Mouse (Mus musculus) limb, embryonic 13.5 days (tissue): ENCODE results near the gene BC016579. TPM values are rescaled to one million over a fixed set of nuclear protein-coding genes. Genes with fewer than 3 reads are reported as not detected.

Experiments
- ATAC-seq: fragments of 200-750 bp; cut with Nextera tagmentation; 2 replicates; pipeline ENCODE4 v1.8.0; 2017; ENCODE audit warnings: low read depth, moderate number of reproducible peaks, moderate TSS enrichment; ENCODE audit not compliant: low FRiP score
- H3K27ac ChIP-seq: fragments of 300-500 bp; sonication (generic); 2 replicates; pipeline ENCODE4 v1.5.1; 2015; ENCODE audit warnings: inconsistent platforms, mild to moderate bottlenecking, moderate library complexity
- H3K27me3 ChIP-seq: fragments of 300-500 bp; sonication (generic); 2 replicates; pipeline ENCODE4 v1.6.1; 2015; ENCODE audit warnings: mild to moderate bottlenecking, inconsistent platforms
- H3K36me3 ChIP-seq: fragments of 300-500 bp; sonication (generic); 2 replicates; pipeline ENCODE4 v1.6.1; 2015; ENCODE audit warnings: inconsistent platforms, mild to moderate bottlenecking, moderate library complexity
- H3K4me1 ChIP-seq: fragments of 300-500 bp; sonication (generic); 2 replicates; pipeline ENCODE4 v1.6.1; 2015; ENCODE audit warnings: inconsistent platforms
- H3K4me2 ChIP-seq: fragments of 300-500 bp; sonication (generic); replicated peaks from 2 replicates; pipeline ENCODE4 v1.6.1; 2015; ENCODE audit warnings: inconsistent platforms, mild to moderate bottlenecking, moderate library complexity
- H3K4me3 ChIP-seq: fragments of 300-500 bp; sonication (generic); 2 replicates; pipeline ENCODE4 v1.5.1; 2015; ENCODE audit warnings: moderate library complexity, mild to moderate bottlenecking, inconsistent platforms
- H3K9ac ChIP-seq: fragments of 300-500 bp; sonication (generic); 2 replicates; pipeline ENCODE4 v1.6.1; 2015; ENCODE audit warnings: mild to moderate bottlenecking, inconsistent platforms
- H3K9me3 ChIP-seq: fragments of 300-500 bp; sonication (generic); 2 replicates; pipeline ENCODE4 v1.6.1; 2016; ENCODE audit warnings: inconsistent platforms
- WGBS: fragments of 180-500 bp; shearing (Covaris S2); methylation state at CpG from one replicate; pipeline ENCODE4 v1.1.7; 2015; 5-methylcytosine and 5-hydroxymethylcytosine counted together
- polyA plus RNA-seq: library from polyadenylated mRNA; unstranded; fragments of >200 nt; fragmentation: Nextera tagmentation; extraction: Ambion mirVana; gene quantifications from 2 replicates; pipeline ENCODE4 v1.2.1, GENCODE M21; 2015

The BC016579 gene
- polyA plus RNA-seq = 0.10 and 0.11 TPM in 2 replicates

DNA sequence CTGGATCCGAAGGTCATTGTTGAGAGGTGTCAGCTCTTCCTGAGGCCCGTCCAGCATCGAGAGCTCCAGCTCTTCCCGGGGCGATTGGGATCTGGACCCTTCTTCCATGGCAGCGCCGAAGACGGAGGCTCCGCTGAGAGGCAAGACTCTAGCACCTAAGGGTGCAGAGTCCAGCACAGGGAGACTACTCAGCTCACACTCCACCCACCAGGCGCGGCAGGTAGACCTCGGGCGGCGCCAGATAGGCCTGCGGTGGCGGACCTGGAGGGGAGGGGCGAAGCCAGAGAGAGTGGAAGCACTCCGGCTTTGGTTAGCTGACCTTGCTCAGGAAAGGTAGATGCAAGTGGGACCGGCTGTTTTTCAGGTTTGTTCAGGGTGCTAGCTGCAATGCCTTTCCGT, at the start of gene BC016579:
Gene BC016579 (minus strand): TSS at position 135 of the 399 bp plus-strand sequence.
- peak within 1 kb of the TSS; percentile 39; the same call in 1 of the 2 replicates for H3K9ac ChIP-seq
- WGBS = 6% methylated on average over 20 of the region's 20 CpGs
- H3K4me3 ChIP-seq = peak within 1 kb of the TSS; percentile 38
- H3K9me3 ChIP-seq = no peaks in the 10 kb centered on the region
- peak within 1 kb of the TSS; percentile 76 for H3K4me2 ChIP-seq
- no peaks in the 10 kb centered on the region for H3K36me3 ChIP-seq
- ATAC-seq = no peak
- H3K27ac ChIP-seq = no peak within 1 kb of the TSS
- H3K4me1 ChIP-seq = peaks cover 11% of the 10 kb centered on the region; the same call in 1 of the 2 replicates
- H3K27me3 ChIP-seq = peaks cover 31% of the 10 kb centered on the region

DNA sequence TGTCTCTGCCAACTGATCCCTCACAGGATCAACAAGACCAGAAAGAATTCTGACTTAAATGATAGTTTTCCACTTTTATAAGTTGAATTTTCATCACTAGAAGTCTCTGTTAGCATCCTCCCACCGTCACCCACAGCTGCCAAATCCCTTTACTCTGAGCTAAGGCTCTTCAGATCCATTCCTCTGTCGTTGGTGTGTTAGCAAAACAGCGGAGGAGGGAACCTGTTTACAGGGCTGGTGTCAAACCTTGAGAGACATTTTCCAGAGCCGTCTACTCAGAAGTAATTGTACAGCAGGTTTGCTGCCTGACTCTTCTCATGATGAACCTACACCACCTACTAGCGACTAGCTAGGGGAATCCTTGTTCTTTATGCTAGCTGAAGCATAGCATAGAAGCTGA, 45.4 kb upstream of the BC016579 start:
- no peak overlapping the region for H3K4me3 ChIP-seq
- no peaks in the 10 kb centered on the region for H3K27me3 ChIP-seq
- no peak for ATAC-seq
- no peaks in the 10 kb centered on the region for H3K36me3 ChIP-seq
- no peaks in the 10 kb centered on the region for H3K4me1 ChIP-seq
- H3K9me3 ChIP-seq = no peaks in the 10 kb centered on the region
- 52% methylated on average over 5 of the region's 5 CpGs for WGBS
- H3K27ac ChIP-seq = no peak overlapping the region
- no peak overlapping the region for H3K9ac ChIP-seq
- H3K4me2 ChIP-seq = no peak overlapping the region

DNA sequence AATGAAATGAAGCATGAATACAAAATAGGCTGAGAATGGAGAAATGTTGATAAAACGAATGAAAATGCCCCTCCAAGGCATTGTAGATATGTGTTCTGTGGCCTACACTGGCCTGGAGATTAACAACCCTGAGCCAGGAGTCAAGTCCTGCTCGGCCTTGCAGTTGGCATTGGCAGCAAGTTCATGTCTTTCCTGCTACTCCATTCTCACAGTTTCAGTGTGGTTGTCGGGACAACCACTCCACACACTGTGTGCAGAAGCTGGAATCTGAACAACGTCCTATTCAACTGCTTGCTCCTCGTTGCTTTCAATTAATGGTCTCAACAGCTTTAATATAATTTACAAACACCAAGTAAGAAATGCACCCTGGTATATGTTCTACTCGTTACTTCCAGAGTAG, 44.1 kb upstream of the BC016579 start:
- Histone ChIP-seq H3K9me3 (no peaks in the 10 kb centered on the region), H3K4me3 (no peak overlapping the region), H3K27ac (no peak overlapping the region), H3K4me1 (no peaks in the 10 kb centered on the region), H3K27me3 (no peaks in the 10 kb centered on the region), H3K4me2 (no peak overlapping the region), H3K36me3 (no peaks in the 10 kb centered on the region), H3K9ac (no peak overlapping the region)
- 75% methylated on average over 6 of the region's 6 CpGs for WGBS
- ATAC-seq = no peak

DNA sequence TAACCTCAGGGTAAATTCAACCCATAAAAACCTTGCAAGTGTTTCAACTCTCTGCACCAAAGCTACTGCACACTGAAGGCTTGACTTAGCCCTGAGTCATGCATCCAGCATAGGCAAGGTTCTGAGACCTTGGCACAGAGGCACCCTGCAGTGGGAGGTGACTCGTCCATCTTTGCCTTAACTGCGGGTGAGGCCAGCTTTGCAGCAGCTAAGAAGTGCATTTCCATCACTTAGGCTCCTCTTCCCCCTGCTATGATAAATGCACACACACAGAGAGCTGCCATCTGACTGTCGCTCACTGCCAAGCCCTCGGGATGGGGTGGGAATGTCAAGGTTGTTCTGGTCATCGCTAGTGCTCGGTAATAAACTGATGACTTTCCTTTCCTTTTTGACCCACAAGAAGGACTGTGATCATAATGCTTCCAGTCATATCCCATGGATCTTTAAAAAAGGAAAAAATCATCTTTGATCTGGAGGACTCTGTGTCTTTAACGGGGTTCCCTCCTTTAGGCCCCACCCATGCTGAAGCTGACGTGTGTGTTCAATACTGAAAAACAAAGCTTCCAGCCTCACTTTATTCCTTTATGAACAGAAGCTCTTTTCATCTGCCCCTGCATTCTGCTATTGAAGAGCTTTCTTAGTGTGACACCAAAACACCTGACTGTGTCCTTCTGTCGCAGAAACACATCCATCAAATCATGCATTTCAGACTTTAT, 41.7 kb upstream of the BC016579 start:
- ATAC-seq = no peak
- Histone ChIP-seq H3K9ac (no peak overlapping the region), H3K4me3 (no peak overlapping the region), H3K27me3 (no peaks in the 10 kb centered on the region), H3K9me3 (no peaks in the 10 kb centered on the region), H3K4me1 (no peaks in the 10 kb centered on the region), H3K4me2 (no peak overlapping the region), H3K36me3 (no peaks in the 10 kb centered on the region), H3K27ac (no peak overlapping the region)
- WGBS = 86% methylated on average over 9 of the region's 9 CpGs

DNA sequence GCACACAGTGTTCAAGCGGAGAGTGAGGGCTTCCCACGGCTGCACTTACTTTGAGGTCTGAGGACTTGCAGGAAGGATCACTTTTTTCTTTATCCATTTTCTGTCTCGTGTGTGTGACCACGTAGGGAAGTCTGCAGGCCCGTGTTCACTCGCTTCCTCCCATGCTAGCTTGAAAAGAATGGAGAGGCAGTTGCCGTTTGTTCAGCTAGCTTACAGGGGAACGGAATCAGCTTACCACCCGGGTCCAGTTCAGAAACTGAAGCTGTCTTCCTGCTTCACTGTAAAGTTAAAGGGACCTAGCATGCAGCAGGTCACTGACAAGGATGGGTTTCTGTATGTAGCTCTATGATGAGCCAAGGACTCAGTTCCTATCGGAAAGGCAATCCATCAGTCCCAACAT, 39.7 kb upstream of the BC016579 start, which contains the start of gene Tmprss7:
Gene Tmprss7 (minus strand): TSS at position 101 of the 400 bp plus-strand sequence.
- no peak for ATAC-seq
- Histone ChIP-seq H3K9me3 (no peaks in the 10 kb centered on the region), H3K9ac (no peak within 1 kb of the TSS), H3K4me2 (no peak within 1 kb of the TSS), H3K4me3 (no peak within 1 kb of the TSS), H3K4me1 (no peaks in the 10 kb centered on the region), H3K36me3 (no peaks in the 10 kb centered on the region), H3K27me3 (no peaks in the 10 kb centered on the region), H3K27ac (no peak within 1 kb of the TSS)
- 77% methylated on average over 10 of the region's 10 CpGs for WGBS

DNA sequence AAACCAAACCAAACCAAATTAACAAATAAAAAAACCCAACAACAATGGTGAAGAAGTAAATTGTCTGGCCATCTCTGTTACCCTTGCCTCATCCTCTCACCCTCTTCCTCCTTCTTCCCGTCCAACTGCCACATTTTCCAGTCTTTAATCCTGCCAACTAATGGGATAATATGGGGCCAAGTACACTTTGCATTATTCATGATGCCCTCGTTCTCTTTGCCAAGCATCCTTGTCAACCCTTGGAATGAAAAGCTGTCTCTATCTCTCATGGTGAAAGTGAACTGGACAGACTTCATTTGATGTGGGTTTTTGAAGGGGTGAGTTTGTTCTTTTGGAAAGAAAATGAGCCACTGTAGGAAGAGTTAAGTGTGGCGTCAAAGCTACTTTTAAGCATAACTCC, 39.0 kb upstream of the BC016579 start:
- H3K4me2 ChIP-seq = no peak overlapping the region
- no peaks in the 10 kb centered on the region for H3K9me3 ChIP-seq
- H3K27ac ChIP-seq = no peak overlapping the region
- WGBS = 72% methylated on average over 3 of the region's 3 CpGs
- no peak overlapping the region for H3K4me3 ChIP-seq
- H3K4me1 ChIP-seq = no peaks in the 10 kb centered on the region
- ATAC-seq = no peak
- no peaks in the 10 kb centered on the region for H3K27me3 ChIP-seq
- H3K9ac ChIP-seq = no peak overlapping the region
- no peaks in the 10 kb centered on the region for H3K36me3 ChIP-seq

DNA sequence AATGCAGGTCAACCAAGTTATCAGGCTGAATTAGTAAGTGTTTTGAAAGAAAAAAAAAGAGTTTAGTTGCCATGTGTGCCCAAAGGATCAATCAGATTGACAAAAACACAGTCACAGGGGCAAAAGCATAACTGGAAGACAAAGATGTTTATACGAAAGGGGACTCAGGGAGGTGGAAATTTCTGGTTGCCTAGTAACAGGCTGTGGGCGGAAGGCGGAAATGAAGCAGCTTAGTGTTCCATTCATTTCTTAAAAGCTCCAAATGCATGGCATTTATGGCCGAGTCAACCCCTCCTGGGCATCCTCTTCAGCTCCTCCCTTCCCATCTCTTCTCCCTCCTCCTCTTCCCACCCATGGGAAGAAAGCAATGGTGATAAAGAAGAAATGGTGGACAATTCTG, 36.3 kb upstream of the BC016579 start:
- no peak overlapping the region for H3K4me3 ChIP-seq
- no peak overlapping the region for H3K4me2 ChIP-seq
- ATAC-seq = no peak
- H3K27me3 ChIP-seq = no peaks in the 10 kb centered on the region
- H3K36me3 ChIP-seq = no peaks in the 10 kb centered on the region
- WGBS = 44% methylated on average over 4 of the region's 4 CpGs
- no peak overlapping the region for H3K9ac ChIP-seq
- H3K4me1 ChIP-seq = no peaks in the 10 kb centered on the region
- H3K27ac ChIP-seq = no peak overlapping the region
- H3K9me3 ChIP-seq = no peaks in the 10 kb centered on the region

DNA sequence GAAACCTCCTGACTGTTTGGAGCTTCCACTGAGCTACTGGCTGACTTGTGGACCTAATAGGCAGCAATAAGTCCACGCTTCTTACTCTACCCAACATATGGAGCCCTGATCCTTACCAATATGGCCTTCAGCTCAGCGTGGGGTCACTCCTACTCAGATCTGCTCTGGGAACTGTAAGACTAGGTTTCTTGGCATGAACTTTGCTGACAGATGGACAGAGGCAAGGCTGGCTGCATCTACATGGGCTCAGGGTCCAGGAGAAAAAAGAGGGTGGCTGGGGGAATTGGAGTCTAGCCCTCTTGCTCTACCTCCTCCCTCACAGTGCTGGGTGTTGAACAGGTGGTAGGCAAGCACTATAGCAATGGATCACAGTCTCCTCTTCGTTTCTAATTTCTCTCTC, 33.0 kb upstream of the BC016579 start:
- H3K4me3 ChIP-seq = no peak overlapping the region
- H3K27ac ChIP-seq = no peak overlapping the region
- no peaks in the 10 kb centered on the region for H3K9me3 ChIP-seq
- no peaks in the 10 kb centered on the region for H3K27me3 ChIP-seq
- no peak overlapping the region for H3K9ac ChIP-seq
- 81% methylated on average over 3 of the region's 3 CpGs for WGBS
- no peak for ATAC-seq
- no peaks in the 10 kb centered on the region for H3K36me3 ChIP-seq
- H3K4me2 ChIP-seq = no peak overlapping the region
- H3K4me1 ChIP-seq = no peaks in the 10 kb centered on the region

DNA sequence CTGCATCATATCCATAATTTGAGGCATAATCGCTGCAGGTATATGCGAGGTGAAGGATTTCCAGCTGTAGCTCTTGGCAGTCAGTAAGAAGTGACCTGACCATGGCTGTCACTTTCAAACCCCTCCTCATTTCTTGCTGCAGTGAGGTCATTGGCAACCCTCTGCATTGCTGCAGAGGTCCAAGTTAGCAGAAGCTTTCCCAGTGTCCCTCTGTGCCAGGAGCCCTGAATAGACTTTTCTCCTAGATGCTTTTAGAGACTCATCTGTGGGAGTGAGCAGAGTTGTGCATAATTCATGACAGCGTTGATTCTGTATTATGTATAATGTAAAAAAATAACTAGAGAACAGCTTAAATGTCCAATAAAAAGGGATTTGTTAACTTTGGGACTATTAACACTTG, 31.4 kb upstream of the BC016579 start:
- H3K4me1 ChIP-seq = no peaks in the 10 kb centered on the region
- no peak overlapping the region for H3K27ac ChIP-seq
- no peaks in the 10 kb centered on the region for H3K27me3 ChIP-seq
- no peak overlapping the region for H3K4me2 ChIP-seq
- WGBS = 67% methylated on average over 3 of the region's 3 CpGs
- no peaks in the 10 kb centered on the region for H3K36me3 ChIP-seq
- ATAC-seq = no peak; the same call in 1 of the 2 replicates
- no peak overlapping the region for H3K9ac ChIP-seq
- no peak overlapping the region for H3K4me3 ChIP-seq
- H3K9me3 ChIP-seq = no peaks in the 10 kb centered on the region

DNA sequence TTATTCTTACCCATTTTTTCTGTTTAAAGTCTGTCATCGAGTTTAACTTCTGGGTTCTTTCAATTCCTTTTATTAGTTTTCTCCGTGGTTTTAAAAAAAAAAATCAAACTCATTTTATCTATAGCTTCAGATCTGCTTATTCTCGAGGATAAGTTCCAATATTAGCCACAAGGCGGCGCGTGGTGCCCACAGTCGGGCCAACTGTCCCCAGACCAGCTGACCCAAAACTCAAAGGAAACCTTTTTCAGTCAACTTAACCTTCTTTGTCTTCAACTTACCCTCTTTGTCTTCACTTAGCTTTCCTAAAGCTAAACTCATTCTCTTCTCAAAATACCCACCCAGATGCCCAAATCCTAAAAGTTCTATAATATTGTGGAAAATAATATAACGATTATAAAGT, 30.9 kb upstream of the BC016579 start:
- Histone ChIP-seq H3K27ac (no peak overlapping the region), H3K9ac (no peak overlapping the region), H3K4me1 (no peaks in the 10 kb centered on the region), H3K9me3 (no peaks in the 10 kb centered on the region), H3K27me3 (no peaks in the 10 kb centered on the region), H3K36me3 (no peaks in the 10 kb centered on the region), H3K4me2 (no peak overlapping the region), H3K4me3 (no peak overlapping the region)
- WGBS = 15% methylated on average over 8 of the region's 8 CpGs
- no peak for ATAC-seq

DNA sequence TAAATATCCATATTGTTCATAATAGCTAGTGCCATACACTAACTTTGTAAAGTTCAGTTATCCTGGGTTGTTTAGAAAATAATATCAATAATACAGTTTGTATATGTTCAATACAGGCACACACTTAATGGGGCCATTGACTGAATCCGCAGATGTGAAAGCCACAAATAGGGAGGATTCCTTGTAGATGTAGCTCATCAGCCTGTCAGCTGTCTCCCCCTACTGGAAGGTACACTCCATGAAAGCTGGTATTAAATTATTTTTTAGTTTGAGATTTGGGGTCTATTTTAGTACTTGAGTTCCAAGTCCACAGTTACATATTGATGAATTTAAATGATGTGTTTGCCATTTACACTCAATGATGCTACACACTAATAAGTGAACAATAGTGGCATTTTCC, 22.6 kb upstream of the BC016579 start:
- no peak overlapping the region for H3K27ac ChIP-seq
- H3K4me3 ChIP-seq = no peak overlapping the region
- H3K4me2 ChIP-seq = no peak overlapping the region
- no peaks in the 10 kb centered on the region for H3K36me3 ChIP-seq
- H3K4me1 ChIP-seq = no peaks in the 10 kb centered on the region
- no peak overlapping the region for H3K9ac ChIP-seq
- WGBS = 40% methylated on average over 1 of the region's 1 CpGs
- no peak for ATAC-seq
- H3K9me3 ChIP-seq = no peaks in the 10 kb centered on the region
- no peaks in the 10 kb centered on the region for H3K27me3 ChIP-seq

DNA sequence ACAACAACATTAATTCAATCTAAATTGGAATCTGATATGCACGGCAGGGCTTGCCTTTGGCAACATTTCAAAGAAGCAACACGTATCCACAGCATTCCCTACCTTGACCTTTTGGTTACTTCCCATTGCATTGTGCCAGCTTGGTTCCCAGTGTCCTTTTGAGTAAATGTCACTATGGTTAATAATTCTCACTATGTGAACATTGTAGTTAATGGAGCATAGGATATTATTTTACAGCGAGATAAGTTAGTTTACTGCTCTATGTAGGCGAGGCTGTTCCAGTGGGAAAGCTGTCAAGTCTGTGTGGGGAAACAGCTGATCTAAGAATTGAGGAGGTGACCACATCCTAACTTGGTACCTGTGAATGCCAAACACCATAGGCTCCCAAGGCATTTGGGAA, 16.1 kb upstream of the BC016579 start:
- Histone ChIP-seq H3K4me2 (no peak overlapping the region), H3K4me1 (no peaks in the 10 kb centered on the region), H3K36me3 (no peaks in the 10 kb centered on the region), H3K4me3 (no peak overlapping the region), H3K27ac (no peak overlapping the region), H3K9me3 (no peaks in the 10 kb centered on the region), H3K9ac (no peak overlapping the region), H3K27me3 (no peaks in the 10 kb centered on the region)
- no peak for ATAC-seq
- WGBS = 78% methylated on average over 4 of the region's 4 CpGs

DNA sequence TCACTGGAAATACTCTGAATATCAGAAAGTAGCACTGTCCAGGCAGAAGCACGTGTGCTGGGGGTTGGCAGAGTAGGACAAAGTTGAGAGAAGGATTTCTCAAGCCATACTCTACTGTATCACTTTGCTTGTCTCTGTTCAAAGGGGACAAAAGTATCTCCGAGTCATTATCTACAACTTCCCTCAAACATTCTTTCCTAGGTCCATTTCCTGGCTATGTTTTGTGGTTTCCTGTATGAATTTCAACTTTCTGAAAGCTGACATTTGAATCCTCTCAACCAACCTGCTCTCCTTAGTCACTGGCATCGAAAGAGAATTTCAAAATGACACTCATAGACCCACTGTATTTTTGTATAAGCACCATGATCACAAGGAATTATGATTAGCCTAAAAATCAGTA, 14.3 kb upstream of the BC016579 start:
- Histone ChIP-seq H3K27me3 (no peaks in the 10 kb centered on the region), H3K36me3 (no peaks in the 10 kb centered on the region), H3K9me3 (no peaks in the 10 kb centered on the region), H3K27ac (no peak overlapping the region), H3K4me2 (no peak overlapping the region), H3K4me3 (no peak overlapping the region), H3K9ac (no peak overlapping the region), H3K4me1 (no peaks in the 10 kb centered on the region)
- no peak for ATAC-seq
- WGBS = 74% methylated on average over 3 of the region's 3 CpGs
